Mouse (Mus musculus) mouse embryonic stem cell (cell line): ENCODE data around the gene Cand2.
"Not testable (repeated sequence)": the region's sequence is repeated elsewhere in the genome, so short reads cannot be mapped to it uniquely, and the experiment has no call there.

Source experiments
- in situ Hi-C, 2 experiments: fragments of 300-500 bp; cut with MboI; formaldehyde crosslinking; loops; 1 replicate in 1 of 2; 3 replicates in 1 of 2; pipeline ENCODE4 v1.14.3; 2019 to 2020; ENCODE audit warnings: low sequenced_read_pairs in 2 of 2, low pct_unique_long_range_greater_than_20kb in 1 of 2, mixed read lengths in 1 of 2; ENCODE audit not compliant: unreplicated experiment in 1 of 2

Gene Cand2

DNA sequence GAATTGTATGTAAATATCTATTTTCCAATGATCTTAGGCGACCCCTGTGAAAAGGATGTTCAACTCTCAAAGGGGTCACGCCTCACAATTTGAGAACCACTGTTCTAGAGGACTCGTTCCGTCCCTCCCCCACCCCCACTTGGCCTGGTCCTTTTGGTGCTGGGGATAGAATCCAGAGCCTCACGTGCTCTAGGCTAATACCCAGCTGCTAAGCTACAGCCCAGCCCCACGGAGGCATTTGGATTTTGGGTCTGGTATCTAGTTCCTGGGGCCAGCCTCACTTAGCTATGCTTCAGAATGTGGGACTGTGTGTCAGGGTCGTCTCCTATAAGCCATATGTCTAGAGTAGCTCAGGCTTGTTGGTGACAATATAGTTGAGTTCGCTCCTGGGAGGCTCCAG is 37.3 kb downstream of the Cand2 start:
- in situ Hi-C loops = no loop called here

DNA sequence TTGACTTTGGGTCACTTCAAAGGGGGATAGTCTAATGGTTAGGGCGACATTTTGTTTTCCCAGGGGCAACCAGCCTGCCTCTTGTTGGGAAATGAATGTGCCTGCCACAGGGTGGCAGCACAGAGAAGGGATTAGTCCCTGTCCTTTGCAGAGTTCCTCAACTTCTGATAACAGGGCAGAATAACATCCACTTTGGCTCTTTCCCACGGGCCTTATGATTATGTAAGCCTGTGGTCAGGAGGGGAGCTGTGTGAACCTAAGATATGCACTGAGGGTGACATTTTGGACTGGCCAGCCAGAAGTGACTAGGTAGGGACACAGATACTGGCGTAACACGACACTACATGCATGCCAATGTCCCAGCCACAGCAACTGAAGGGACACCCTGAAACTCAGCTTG is 39.8 kb downstream of the Cand2 start:
- in situ Hi-C loops = no loop called here

DNA sequence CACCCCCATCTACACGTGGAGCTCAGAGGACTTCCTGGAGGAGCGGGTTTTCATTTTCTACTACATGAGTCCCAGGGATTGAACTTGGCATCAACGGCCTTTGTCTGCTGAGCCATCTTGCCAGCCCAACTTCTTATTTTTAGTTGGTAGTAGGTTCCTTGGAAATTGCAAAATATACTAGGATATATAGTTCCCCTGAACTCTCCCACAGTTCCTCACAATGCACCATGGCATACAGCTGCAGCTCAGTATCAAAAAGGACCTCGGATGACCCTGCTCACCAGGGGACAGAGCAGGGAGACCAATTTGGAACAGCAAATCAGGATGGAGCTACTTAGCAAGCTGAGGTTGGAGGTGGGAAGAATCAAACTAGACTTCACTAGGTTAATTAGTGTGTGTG is 40.7 kb downstream of the Cand2 start:
- in situ Hi-C loops = no loop called here

DNA sequence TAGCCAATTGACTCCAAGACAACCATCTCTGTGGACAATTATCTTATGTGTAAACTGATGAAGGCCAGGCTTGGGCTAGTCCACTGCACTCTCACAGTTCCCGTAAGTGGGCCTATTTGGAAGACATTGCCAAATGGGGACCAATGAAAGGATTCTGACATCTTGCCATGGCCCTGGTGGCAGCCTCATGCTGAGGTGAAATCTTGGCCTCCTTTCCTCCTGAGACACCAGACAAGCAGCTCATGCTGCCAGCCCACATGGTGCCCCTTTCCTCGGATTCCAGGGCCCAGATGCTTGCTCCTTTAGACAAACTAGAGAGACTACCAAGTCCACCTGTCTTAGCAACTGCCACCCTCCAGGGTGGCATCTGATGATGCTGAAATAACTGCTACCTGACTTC is 43.8 kb downstream of the Cand2 start:
- in situ Hi-C loops = no loop called here

DNA sequence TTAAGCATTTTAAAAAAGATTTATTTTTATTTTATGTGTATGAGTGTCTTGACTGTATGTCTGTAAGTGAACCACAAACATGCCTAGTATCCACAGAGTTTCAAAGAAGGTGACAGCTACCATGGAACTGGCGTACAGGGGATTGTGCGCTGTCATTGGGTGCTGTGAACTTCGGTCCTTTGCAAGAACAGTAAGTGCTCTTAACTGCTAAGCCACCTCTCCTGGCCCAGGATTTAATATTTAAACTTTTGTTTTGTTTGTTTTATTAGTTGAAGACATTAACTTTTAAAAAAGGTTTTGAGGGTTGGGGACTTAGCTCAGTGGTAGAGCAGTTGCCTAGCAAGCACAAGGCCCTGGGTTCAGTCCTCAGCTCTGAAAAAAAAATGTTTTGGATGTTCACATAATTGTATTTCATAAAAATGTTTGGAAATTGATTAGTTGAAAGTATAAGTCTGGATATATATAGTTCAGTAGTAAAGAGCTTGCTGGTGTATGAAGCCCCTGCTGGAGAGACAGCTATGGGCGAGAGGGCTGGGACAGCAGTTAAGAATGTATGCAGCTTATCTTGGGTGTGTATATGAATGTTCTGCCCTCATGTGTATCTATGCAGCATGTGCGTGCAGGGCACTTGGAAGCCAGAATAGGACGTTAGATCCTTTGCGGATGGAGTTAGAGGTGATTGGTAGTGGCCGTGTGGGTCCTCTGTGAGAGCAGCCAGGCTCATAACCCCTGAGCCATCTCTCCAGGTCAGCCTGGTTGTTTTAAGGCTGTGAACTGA is 47.1 kb downstream of the Cand2 start:
- in situ Hi-C loops = no loop called here

DNA sequence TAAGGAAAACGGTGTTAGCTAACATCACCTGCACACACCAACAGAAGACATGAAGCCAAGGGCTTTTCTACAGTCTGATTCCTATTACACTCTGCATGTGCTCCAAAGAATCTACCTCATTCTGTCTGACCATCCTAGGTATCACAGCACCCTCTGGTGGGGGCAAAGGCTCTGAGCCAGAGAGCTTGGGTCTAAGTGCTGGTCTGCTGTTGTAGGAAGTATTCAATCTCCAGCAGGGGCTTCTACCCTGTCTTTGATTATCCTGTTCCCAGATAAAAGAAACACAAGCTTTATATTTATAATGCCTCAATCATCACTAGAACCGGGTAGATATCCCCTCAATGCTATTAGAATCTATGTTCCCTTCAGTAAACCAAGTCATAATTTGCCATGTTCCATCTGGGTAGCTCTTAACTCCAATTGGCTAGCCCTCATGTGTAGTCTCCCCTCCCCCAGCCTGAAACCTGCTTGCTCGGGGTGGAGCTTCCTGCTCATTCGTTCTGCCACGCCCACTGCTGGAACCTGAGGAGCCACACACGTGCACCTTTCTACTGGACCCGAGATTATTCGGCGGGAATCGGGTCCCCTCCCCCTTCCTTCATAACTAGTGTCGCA is 49.6 kb downstream of the Cand2 start:
- in situ Hi-C loops = not testable (repeated sequence)

DNA sequence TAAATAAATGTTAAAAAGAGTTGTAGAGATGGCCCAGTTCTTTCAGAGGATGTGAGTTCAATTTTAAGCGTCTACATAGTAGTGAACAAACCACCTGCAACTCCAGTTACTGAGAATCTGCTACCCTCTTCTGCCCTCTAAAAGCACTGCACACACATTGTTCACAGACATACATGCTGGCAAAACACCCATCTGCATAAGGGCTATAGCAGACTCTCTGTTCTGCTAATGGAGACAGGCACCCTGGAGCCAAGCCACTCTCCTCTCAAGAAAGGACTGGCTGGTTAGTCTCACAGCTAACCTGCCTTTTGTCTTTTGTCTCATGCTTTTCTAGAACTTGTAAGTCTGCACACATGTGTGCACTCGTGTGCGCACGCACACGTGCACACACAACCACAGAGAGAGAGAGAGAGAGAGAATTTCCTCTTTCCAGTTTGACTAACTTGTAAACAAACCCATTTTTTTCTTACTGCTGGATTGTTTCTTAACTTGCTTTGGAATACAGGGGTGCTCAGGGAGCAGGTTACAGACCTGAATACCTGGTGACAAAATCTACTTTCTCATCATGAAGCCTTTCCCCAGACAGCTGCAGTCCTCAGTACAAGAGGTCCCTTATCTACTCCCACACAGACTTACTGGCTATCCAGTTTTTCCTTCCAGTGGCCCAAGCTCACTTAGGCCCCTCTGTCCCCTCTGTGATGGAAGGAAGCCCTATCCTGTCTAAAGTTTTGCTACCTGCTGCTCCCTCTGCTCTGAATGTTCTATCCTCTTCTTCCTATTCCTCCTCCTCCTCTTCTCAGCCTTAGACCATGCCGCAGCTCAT is 56.7 kb downstream of the Cand2 start:
- in situ Hi-C loops = no loop called here

DNA sequence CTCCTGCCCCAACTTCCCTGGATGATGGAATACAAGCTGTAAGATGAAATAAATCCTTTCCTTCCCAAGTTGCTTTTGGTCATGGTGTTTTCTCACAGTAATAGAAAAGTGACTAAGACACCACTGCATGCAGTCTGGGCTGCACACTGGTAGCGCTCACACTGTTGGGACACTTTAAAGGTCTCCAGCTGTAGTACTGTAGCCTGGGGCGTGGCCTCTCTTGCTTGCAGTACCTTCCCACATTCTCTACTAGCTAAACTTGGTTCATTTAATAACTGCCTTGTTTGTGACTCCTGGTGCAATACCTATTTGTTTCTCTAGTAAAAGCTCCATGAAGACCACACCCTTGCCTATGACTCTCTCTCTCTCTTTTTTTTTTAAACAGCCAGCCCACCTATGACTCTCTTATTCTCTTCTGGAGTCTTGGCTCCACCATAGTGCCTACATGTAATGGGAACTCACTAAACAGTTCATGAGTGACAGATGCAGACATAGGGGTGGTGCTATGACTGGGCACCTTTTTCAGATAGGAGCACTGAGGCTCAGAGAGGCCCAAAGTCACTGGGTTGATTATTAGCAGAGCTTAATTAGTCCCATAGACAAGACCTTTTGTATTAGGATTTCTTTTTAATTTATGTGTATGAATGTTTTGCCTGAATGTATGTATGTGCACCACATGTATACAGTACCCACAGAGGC is 58.0 kb downstream of the Cand2 start:
- in situ Hi-C loops = no loop called here

DNA sequence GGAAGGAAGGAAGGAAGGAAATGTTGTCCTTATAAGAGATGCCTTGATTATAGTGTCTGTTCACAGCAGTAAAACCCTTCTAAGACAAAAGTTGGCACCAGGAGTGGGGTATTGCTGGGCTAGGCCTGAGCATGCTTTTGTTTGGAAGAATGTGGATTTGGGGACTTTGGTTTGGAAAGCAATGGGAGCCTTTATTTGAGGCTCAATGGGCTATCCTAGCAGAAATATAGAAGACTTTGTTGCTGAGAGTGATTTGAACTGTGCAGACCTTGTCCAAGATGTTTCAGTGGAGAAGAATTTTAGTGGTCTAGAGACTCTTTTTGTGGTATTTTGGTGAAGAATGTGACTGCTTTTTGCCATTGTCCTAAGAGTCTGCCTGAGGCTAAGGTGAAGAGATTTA is 59.5 kb downstream of the Cand2 start:
- in situ Hi-C loops = no loop called here

DNA sequence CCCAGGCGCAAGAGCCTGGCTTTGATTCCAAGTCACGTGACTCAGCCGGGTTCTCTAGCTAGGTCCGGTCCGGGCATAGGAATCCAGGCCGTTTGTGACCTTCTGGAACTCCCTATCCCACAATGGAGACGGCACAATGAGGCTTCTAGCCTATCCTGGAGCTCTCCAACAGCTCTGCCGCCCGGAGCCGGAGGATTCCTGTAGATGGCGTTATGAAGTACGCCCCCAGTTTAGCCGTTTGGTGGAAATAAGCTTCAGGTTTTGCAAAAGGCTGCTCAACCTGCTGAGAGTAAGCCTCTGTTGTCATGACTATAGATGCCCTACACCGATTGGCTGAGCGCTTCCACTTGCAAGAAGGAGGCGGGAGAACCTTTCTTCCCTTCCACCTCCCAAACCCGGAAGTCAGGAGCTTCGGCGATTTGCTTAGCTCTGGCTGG is 63.8 kb downstream of the Cand2 start, which contains the start of gene Efcab12:
TSS of gene Efcab12 (minus strand) at position 252 of the 437 bp plus-strand sequence.
- in situ Hi-C loops = no loop called here

DNA sequence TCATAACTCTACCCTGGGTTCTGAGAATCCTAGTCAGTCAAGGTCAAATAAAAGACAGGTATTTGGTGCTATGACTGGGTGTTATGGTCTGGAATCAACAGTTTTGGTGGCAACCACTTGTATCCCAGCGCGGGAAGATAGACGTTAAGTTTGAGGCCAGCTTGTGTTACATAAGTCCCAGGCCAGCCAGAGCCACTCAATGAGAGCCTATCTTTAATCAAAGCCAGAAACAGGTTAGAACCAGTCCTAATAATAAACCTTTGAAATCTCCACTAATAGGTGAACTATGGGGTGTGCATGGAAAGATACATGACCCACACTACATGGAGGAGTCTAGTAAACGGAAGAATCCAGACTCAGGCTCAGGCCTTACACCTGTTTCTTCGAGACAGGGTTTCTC is 64.4 kb downstream of the Cand2 start:
- in situ Hi-C loops = no loop called here

DNA sequence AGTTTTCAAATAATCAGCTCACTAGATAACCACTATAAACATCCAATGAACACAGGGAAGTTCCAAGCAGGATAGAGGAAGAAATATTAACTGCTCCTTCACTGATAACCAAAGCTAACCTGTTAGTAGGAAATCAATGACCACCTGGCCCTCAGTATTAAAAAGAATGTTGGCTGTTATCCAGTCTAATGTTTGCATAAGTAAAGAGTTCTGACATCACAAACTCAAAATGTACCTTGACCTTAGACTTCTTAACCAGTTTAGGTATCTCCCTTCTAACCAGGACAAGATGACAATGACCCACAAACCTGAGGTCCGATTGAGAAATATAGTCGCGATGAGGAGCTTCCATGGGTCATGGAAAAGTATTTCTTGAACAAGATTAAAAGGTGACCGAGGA is 70.7 kb downstream of the Cand2 start:
- in situ Hi-C loops = no loop called here

DNA sequence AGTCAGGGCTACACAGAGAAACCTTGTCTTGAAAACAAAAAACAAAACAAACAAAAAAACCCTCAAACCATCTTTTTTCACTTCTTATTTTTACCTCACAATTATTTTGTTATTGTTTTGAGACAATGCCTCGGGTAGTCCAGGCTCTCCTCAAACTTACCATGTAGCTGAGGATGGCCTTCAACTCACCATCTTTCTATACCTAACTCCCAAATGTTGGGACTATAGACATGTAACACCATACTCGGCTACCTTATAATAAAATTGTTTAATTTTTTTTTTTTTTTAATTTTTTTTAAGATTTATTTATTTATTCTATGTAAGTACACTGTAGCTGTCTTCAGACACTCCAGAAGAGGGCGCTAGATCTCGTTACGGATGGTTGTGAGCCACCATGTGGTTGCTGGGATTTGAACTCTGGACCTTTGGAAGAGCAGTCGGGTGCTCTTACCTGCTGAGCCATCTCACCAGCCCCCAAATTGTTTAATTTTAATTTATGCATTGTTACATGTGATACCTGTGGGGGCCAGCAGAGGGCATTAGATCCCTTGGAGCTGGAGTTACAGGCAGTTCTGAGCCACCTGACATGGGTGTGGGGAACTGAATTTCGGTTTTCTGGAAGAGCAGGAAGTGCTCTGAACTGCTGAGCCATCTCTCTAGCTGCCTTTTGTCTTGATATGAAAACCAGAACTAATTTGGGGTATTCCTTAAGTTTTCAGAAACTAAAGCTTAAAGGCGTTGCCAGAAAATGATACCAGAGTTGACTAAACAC is 72.5 kb downstream of the Cand2 start:
- in situ Hi-C loops = no loop called here

DNA sequence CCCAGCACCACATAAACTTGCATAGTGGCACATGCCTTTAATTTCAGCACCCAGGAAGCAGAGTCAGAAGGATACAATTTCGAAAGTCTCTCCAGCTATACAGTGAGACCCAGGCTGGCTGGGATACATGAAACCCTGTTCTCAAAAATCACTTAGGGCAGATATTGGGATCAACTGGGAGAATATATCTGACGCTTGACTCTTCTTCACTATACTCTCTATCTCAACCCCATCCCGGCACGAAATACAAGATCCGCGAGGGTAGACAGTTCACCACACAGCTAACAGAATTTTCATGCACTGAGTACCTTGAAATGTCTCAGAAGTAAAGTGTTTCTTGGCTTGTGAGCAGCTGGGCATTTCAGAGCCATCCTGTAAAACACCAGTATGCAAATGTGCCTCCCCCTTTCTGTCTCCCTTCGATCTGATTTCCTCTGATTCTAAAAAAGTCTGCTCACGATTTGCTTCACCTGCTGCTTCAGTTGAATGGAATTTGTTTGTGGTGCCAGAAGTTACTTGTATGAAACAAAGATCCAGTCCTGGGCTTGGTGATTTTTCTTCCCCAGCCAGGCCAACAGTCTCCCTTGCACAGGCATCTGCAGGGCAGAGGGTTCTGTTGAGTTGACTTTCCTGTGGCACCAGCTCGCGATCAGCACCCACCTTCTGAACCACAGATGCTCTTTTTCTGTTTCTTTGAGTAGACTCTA is 74.4 kb downstream of the Cand2 start:
- in situ Hi-C loops = no loop called here

DNA sequence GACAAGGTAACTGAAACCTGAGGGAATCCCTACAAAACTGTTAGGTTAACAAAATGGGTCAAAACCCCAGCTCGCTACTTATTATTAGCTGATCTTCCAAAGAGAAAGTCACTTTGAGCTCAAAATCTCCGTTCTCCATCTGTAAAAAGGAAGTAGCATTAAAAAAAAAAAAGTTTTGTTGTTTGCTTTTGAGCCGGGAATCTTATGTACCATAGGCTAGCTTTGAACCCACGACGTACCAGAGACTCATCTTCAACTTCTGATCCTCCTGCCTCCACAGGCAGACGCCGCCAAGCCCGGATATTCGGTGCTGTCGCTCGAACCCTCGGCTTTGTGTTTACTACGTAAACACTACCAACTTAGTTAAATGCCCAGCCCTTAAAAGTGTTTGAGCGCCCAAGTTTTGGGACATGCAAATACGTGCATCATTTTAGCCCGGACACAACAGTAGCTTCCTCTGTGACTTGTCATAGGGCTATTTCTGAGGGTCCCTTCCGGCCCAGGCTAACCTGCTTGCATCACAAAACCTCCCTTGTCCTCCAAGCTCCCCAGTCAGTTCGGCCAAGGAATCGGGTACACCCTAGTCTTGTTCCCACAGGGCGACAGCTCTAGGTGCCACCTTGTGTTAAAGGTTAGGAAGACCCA is 78.2 kb downstream of the Cand2 start:
- in situ Hi-C loops = no loop called here

DNA sequence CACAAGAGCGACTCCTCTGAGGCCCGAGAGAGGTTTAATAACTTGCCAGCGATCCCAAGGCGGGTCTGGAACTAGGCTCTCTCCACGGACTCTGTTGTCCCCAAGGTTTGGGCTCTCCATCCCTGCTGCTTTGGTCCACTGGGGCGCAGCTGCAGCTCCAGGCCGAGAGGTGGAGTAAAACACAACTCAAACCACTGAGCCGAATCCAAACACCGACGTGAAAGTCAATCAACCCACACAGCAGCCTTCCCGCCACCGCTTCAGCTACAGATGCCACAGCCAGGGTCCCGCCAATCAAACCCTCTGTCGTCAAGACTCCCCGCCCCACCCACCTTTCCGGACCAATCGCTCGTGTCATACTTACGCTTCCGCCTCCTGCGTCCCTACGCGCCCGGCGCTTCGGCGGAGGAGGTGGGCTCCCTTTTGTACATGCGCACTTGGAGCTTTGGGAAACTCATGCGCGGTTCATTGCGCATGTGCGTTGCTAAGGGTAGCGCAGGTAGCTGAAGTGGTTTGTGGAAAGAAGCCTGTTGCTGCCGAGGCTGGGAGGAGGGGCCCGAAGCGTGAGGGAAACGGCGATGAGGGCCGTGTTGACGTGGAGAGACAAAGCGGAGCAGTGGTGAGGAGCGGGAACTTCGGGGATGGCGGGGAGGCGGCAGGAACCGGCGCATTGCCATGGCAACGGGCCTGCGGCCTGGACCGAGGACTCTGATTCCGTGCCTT is 78.9 kb downstream of the Cand2 start, which contains the start of the genes Mbd4 and Ift122:
TSS of gene Mbd4 (minus strand) at position 281 of the 723 bp plus-strand sequence.
TSS of gene Ift122 (plus strand) at position 380 of the 723 bp plus-strand sequence.
- in situ Hi-C loops = no loop called here
